Mouse (Mus musculus): Measurements from ENCODE around the gene Cyp2d9. TPM values are rescaled to one million over a fixed set of nuclear protein-coding genes. Genes with fewer than 3 reads are reported as not detected.

Gene Cyp2d9
- polyA plus RNA-seq, 1 experiment from 2014 or later, result not detected

- Histone ChIP-seq H3K4me3 (replicated peaks; ENCODE audit: low read depth, low read length) (no peak overlapping the region), H3K4me2 (ENCODE audit: low read length) (no peak overlapping the region), H3K9me3 (replicated peaks; ENCODE audit: low read length) (no peaks in the 10 kb centered on the region), H3K4me1 (replicated peaks; ENCODE audit: insufficient read depth, low read length) (0 out of 2 replicates have a peak, but pooled peaks cover 3% of the 10 kb centered on the region), H3K9ac (ENCODE audit: low read depth, low read length) (no peak overlapping the region), H3K27ac (no peak overlapping the region), H3K27me3 (ENCODE audit: insufficient read depth, low read length) (no peaks in the 10 kb centered on the region), H3K36me3 (ENCODE audit: insufficient read depth, low read length) (no peaks in the 10 kb centered on the region)
- ATAC-seq (replicated peaks; ENCODE audit: low FRiP score, low read depth), result no peak
- DNase-seq (ENCODE audit: low spot score), result no peak
- 50% methylated on average over 1 of the region's 1 CpGs for WGBS
- TF ChIP-seq CTCF (IDR thresholded peaks at IDR 0.05; ENCODE audit: low read depth), result no peak
Observed at GRCm38 (mm10) chr15:82418616-82419015, 14.6 kb upstream of the Cyp2d9 start.

GRCm38 (mm10) chr15:82422935-82423334, 10.3 kb upstream of the Cyp2d9 start:
- Histone ChIP-seq H3K36me3 (ENCODE audit: insufficient read depth, low read length) (no peaks in the 10 kb centered on the region), H3K9ac (ENCODE audit: low read depth, low read length) (no peak overlapping the region), H3K9me3 (replicated peaks; ENCODE audit: low read length) (no peaks in the 10 kb centered on the region), H3K4me1 (replicated peaks; ENCODE audit: insufficient read depth, low read length) (no peaks in the 10 kb centered on the region), H3K27me3 (ENCODE audit: insufficient read depth, low read length) (no peaks in the 10 kb centered on the region), H3K4me2 (ENCODE audit: low read length) (no peak overlapping the region), H3K27ac (no peak overlapping the region), H3K4me3 (replicated peaks; ENCODE audit: low read depth, low read length) (no peak overlapping the region)
- no peak for ATAC-seq (replicated peaks; ENCODE audit: low FRiP score, low read depth)
- WGBS, result 77% methylated on average over 4 of the region's 4 CpGs
- TF ChIP-seq CTCF (IDR thresholded peaks at IDR 0.05; ENCODE audit: low read depth), result no peak
- DNase-seq (ENCODE audit: low spot score), result no peak

GRCm38 (mm10) chr15:82423471-82423870, 9.8 kb upstream of the Cyp2d9 start:
- H3K4me1 ChIP-seq (replicated peaks; ENCODE audit: insufficient read depth, low read length), result no peaks in the 10 kb centered on the region
- H3K27ac ChIP-seq, result no peak overlapping the region
- H3K36me3 ChIP-seq (ENCODE audit: insufficient read depth, low read length), result no peaks in the 10 kb centered on the region
- 71% methylated on average over 3 of the region's 3 CpGs for WGBS
- DNase-seq (ENCODE audit: low spot score), result no peak
- no peaks in the 10 kb centered on the region; the same call in 1 of the 2 replicates for H3K9me3 ChIP-seq (replicated peaks; ENCODE audit: low read length)
- TF ChIP-seq CTCF (IDR thresholded peaks at IDR 0.05; ENCODE audit: low read depth), result no peak
- no peak overlapping the region for H3K9ac ChIP-seq (ENCODE audit: low read depth, low read length)
- H3K27me3 ChIP-seq (ENCODE audit: insufficient read depth, low read length), result no peaks in the 10 kb centered on the region
- ATAC-seq (replicated peaks; ENCODE audit: low FRiP score, low read depth), result no peak
- H3K4me2 ChIP-seq (ENCODE audit: low read length), result no peak overlapping the region
- no peak overlapping the region for H3K4me3 ChIP-seq (replicated peaks; ENCODE audit: low read depth, low read length)

GRCm38 (mm10) chr15:82433621-82434020, 384 bp downstream of the Cyp2d9 start:
- no peak for TF ChIP-seq CTCF (IDR thresholded peaks at IDR 0.05; ENCODE audit: low read depth)
- ATAC-seq (replicated peaks; ENCODE audit: low FRiP score, low read depth) (no peak), DNase-seq (ENCODE audit: low spot score) (no peak)
- H3K9ac ChIP-seq (ENCODE audit: low read depth, low read length), result no peak overlapping the region
- no peak overlapping the region for H3K4me3 ChIP-seq (replicated peaks; ENCODE audit: low read depth, low read length)
- H3K27ac ChIP-seq, result no peak overlapping the region
- H3K9me3 ChIP-seq (replicated peaks; ENCODE audit: low read length), result no peaks in the 10 kb centered on the region
- H3K27me3 ChIP-seq (ENCODE audit: insufficient read depth, low read length), result no peaks in the 10 kb centered on the region
- no peak overlapping the region for H3K4me2 ChIP-seq (ENCODE audit: low read length)
- H3K36me3 ChIP-seq (ENCODE audit: insufficient read depth, low read length), result no peaks in the 10 kb centered on the region
- H3K4me1 ChIP-seq (replicated peaks; ENCODE audit: insufficient read depth, low read length), result no peaks in the 10 kb centered on the region
- 94% methylated on average over 3 of the region's 3 CpGs for WGBS

- H3K36me3 ChIP-seq (ENCODE audit: insufficient read depth, low read length), result no peaks in the 10 kb centered on the region
Observed at GRCm38 (mm10) chr15:82434541-82434940, 1.3 kb downstream of the Cyp2d9 start.

GRCm38 (mm10) chr15:82435011-82435410, 1.8 kb downstream of the Cyp2d9 start:
- ATAC-seq (replicated peaks; ENCODE audit: low FRiP score, low read depth) (no peak), DNase-seq (ENCODE audit: low spot score) (no peak)
- 89% methylated on average over 3 of the region's 3 CpGs for WGBS
- H3K36me3 ChIP-seq (ENCODE audit: insufficient read depth, low read length), result no peaks in the 10 kb centered on the region
- no peaks in the 10 kb centered on the region for H3K9me3 ChIP-seq (replicated peaks; ENCODE audit: low read length)
- H3K4me2 ChIP-seq (ENCODE audit: low read length), result no peak overlapping the region
- H3K9ac ChIP-seq (ENCODE audit: low read depth, low read length), result no peak overlapping the region
- no peak for TF ChIP-seq CTCF (IDR thresholded peaks at IDR 0.05; ENCODE audit: low read depth)
- H3K27ac ChIP-seq, result no peak overlapping the region
- H3K4me3 ChIP-seq (replicated peaks; ENCODE audit: low read depth, low read length), result no peak overlapping the region
- H3K4me1 ChIP-seq (replicated peaks; ENCODE audit: insufficient read depth, low read length), result no peaks in the 10 kb centered on the region
- H3K27me3 ChIP-seq (ENCODE audit: insufficient read depth, low read length), result no peaks in the 10 kb centered on the region

More at GRCm38 (mm10) chr15:82434541-82434940, 1.3 kb downstream of the Cyp2d9 start:
- no peaks in the 10 kb centered on the region for H3K27me3 ChIP-seq (ENCODE audit: insufficient read depth, low read length)
- no peak overlapping the region for H3K9ac ChIP-seq (ENCODE audit: low read depth, low read length)
- no peaks in the 10 kb centered on the region for H3K9me3 ChIP-seq (replicated peaks; ENCODE audit: low read length)
- no peak overlapping the region for H3K4me2 ChIP-seq (ENCODE audit: low read length)
- 91% methylated on average over 3 of the region's 3 CpGs for WGBS
- H3K4me3 ChIP-seq (replicated peaks; ENCODE audit: low read depth, low read length), result no peak overlapping the region
- no peaks in the 10 kb centered on the region for H3K4me1 ChIP-seq (replicated peaks; ENCODE audit: insufficient read depth, low read length)
- no peak for TF ChIP-seq CTCF (IDR thresholded peaks at IDR 0.05; ENCODE audit: low read depth)
- no peak overlapping the region for H3K27ac ChIP-seq
- DNase-seq (ENCODE audit: low spot score), result no peak
- no peak for ATAC-seq (replicated peaks; ENCODE audit: low FRiP score, low read depth)

- Histone ChIP-seq H3K27me3 (ENCODE audit: insufficient read depth, low read length) (no peaks in the 10 kb centered on the region), H3K4me3 (replicated peaks; ENCODE audit: low read depth, low read length) (no peak overlapping the region), H3K9ac (ENCODE audit: low read depth, low read length) (no peak overlapping the region), H3K36me3 (ENCODE audit: insufficient read depth, low read length) (no peaks in the 10 kb centered on the region), H3K4me1 (replicated peaks; ENCODE audit: insufficient read depth, low read length) (no peaks in the 10 kb centered on the region), H3K9me3 (replicated peaks; ENCODE audit: low read length) (no peaks in the 10 kb centered on the region), H3K27ac (no peak overlapping the region), H3K4me2 (ENCODE audit: low read length) (no peak overlapping the region)
- TF ChIP-seq CTCF (IDR thresholded peaks at IDR 0.05; ENCODE audit: low read depth), result no peak
- DNase-seq (ENCODE audit: low spot score) (no peak), ATAC-seq (replicated peaks; ENCODE audit: low FRiP score, low read depth) (no peak)
- WGBS, result 83% methylated on average over 2 of the region's 2 CpGs
Observed at GRCm38 (mm10) chr15:82435606-82436005, 2.4 kb downstream of the Cyp2d9 start.

All from kidney, postnatal 0 days (tissue).